Mouse (Mus musculus) intestine, embryonic 16.5 days (tissue): ENCODE results near the gene Meis2. TPM values are rescaled to one million over a fixed set of nuclear protein-coding genes. Genes with fewer than 3 reads are reported as not detected.
A peak's percentile ranks its signal among the peaks of the same experiment; 100 is the strongest.

ENCODE experiments used
- ATAC-seq: fragments of 200-750 bp; cut with Nextera tagmentation; 2 replicates; pipeline ENCODE4 v1.8.0; 2017; ENCODE audit warnings: moderate TSS enrichment, moderate library complexity
- H3K27ac ChIP-seq: fragments of 300-500 bp; sonication (generic); 2 replicates; pipeline ENCODE4 v1.5.1; 2014; ENCODE audit warnings: mild to moderate bottlenecking, low read length
- H3K27me3 ChIP-seq: fragments of 300-500 bp; sonication (generic); replicated peaks from 2 replicates; pipeline ENCODE4 v1.6.1; 2014; ENCODE audit warnings: low read length, control low read depth, mixed read lengths; ENCODE audit not compliant: control insufficient read depth, insufficient read depth
- H3K36me3 ChIP-seq: fragments of 300-500 bp; sonication (generic); 2 replicates; pipeline ENCODE4 v1.6.1; 2014; ENCODE audit warnings: low read length, control low read depth; ENCODE audit not compliant: control insufficient read depth, insufficient read depth
- H3K4me1 ChIP-seq: fragments of 300-500 bp; sonication (generic); 2 replicates; pipeline ENCODE4 v1.6.1; 2014; ENCODE audit warnings: low read length, control low read depth, mixed read lengths; ENCODE audit not compliant: control insufficient read depth, insufficient read depth
- H3K4me2 ChIP-seq: fragments of 300-500 bp; sonication (generic); 2 replicates; pipeline ENCODE4 v1.6.1; 2014; ENCODE audit warnings: low read depth, low read length, control low read depth
- H3K4me3 ChIP-seq: fragments of 300-500 bp; sonication (generic); 2 replicates; pipeline ENCODE4 v1.5.1; 2014; ENCODE audit warnings: mild to moderate bottlenecking, low read length
- H3K9ac ChIP-seq: fragments of 300-500 bp; sonication (generic); 2 replicates; pipeline ENCODE4 v1.6.1; 2014; ENCODE audit warnings: low read depth, low read length
- H3K9me3 ChIP-seq: fragments of 300-500 bp; sonication (generic); 2 replicates; pipeline ENCODE4 v1.6.1; 2016; ENCODE audit warnings: low read length, control low read depth; ENCODE audit not compliant: control insufficient read depth
- whole genome bisulfite sequencing: fragments of 180-500 bp; shearing (Covaris S2); extraction: QIAGEN DNeasy Blood & Tissue Kit; methylation state at CpG from one replicate; pipeline ENCODE4 v1.1.7; 2014; 5-methylcytosine and 5-hydroxymethylcytosine counted together
- polyA plus RNA-seq: library from polyadenylated mRNA; unstranded; fragments of >200 nt; fragmentation: Nextera tagmentation; extraction: Ambion mirVana; gene quantifications from 2 replicates; pipeline ENCODE4 v1.2.1, GENCODE M21; 2015

Meis2 gene
- polyA plus RNA-seq, 1 experiment from 2014 or later, result 26.8 TPM

DNA sequence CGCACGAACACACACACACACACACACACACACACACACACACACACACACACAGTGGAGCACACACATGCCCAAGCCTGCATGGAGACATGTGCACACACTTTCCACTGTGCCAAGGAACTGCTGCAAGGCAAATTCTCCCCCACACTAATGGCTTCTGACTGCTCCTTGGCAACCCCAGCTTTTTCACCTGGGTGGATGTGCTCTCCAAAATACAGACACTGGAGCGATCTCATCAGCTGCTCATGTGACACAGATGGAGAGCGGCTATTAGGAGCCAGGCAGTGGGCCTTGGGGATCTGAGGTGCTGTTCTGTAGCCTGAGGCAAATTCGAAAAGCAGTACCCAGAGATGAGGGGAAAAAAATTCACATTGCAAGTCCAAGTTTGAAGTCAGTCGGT is 63.3 kb downstream of the Meis2 start:
- no peaks in the 10 kb centered on the region for H3K9me3 ChIP-seq
- no peak overlapping the region for H3K9ac ChIP-seq
- 66% methylated on average over 6 of the region's 6 CpGs for WGBS
- no peaks in the 10 kb centered on the region for H3K27me3 ChIP-seq
- H3K4me2 ChIP-seq, result no peak overlapping the region
- no peaks in the 10 kb centered on the region for H3K36me3 ChIP-seq
- no peak overlapping the region for H3K27ac ChIP-seq
- no peak overlapping the region for H3K4me3 ChIP-seq
- H3K4me1 ChIP-seq, result peaks cover 8% of the 10 kb centered on the region; the same call in 1 of the 2 replicates
- no peak for ATAC-seq

DNA sequence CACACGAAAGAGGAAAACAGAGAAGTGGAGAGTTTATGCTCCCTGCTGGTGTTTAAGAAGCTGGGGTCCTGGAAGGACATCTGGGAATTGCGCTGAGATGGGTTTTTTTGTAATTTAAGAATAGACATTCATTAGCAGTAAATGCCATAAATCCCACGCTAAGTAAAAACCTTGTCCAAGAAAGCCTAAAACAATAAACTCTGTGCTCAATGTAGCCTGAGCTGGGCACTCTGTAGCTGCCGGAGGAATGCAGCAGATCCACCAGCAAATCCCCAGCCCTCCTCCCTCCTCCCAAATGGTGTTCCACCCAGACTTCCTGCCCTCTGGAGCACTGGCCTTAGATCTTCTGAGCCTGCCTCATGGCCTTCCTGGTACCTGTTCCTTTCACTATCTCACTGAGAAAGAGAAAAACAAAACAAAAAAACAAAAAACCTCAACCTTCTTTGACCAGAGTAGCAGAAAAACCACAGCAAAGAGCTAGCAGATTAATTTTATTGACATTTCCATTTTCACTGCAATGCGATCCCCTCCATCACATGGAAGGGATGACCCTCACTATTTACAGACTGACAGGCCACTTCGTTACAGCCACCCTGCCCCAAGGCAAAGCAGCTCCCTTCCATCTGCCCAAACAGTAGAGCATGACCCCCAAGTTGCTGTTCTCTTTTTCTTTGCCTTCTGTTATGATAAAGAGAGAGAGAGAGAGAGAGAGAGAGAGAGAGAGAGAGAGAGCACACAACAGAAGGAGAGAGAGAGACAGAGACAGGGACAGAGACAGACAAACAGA is 64.1 kb downstream of the Meis2 start:
- Histone ChIP-seq H3K9ac (no peak overlapping the region), H3K4me1 (peaks cover 8% of the 10 kb centered on the region; the same call in 1 of the 2 replicates), H3K27me3 (no peaks in the 10 kb centered on the region), H3K9me3 (no peaks in the 10 kb centered on the region), H3K36me3 (no peaks in the 10 kb centered on the region), H3K27ac (no peak overlapping the region), H3K4me3 (no peak overlapping the region), H3K4me2 (no peak overlapping the region)
- ATAC-seq, result no peak
- 34% methylated on average over 6 of the region's 6 CpGs for WGBS

- Histone ChIP-seq H3K9me3 (no peaks in the 10 kb centered on the region), H3K4me3 (no peak overlapping the region), H3K27ac (no peak overlapping the region), H3K9ac (no peak overlapping the region), H3K36me3 (no peaks in the 10 kb centered on the region), H3K4me2 (no peak overlapping the region), H3K27me3 (no peaks in the 10 kb centered on the region), H3K4me1 (peaks cover 8% of the 10 kb centered on the region; the same call in 1 of the 2 replicates)
- no peak for ATAC-seq
- 88% methylated on average over 5 of the region's 5 CpGs for WGBS
These were observed 65.1 kb downstream of the Meis2 start for GRCm38 (mm10) chr2:116000514-116000913.

GRCm38 (mm10) chr2:115998802-115999201 is 66.8 kb downstream of the Meis2 start:
- no peak overlapping the region for H3K4me2 ChIP-seq
- H3K27ac ChIP-seq, result no peak overlapping the region
- no peak overlapping the region for H3K4me3 ChIP-seq
- ATAC-seq, result no peak
- 80% methylated on average over 5 of the region's 5 CpGs for WGBS
- H3K9ac ChIP-seq, result no peak overlapping the region
- no peaks in the 10 kb centered on the region for H3K9me3 ChIP-seq
- peaks cover 8% of the 10 kb centered on the region; the same call in 1 of the 2 replicates for H3K4me1 ChIP-seq
- no peaks in the 10 kb centered on the region for H3K36me3 ChIP-seq
- no peaks in the 10 kb centered on the region for H3K27me3 ChIP-seq

DNA sequence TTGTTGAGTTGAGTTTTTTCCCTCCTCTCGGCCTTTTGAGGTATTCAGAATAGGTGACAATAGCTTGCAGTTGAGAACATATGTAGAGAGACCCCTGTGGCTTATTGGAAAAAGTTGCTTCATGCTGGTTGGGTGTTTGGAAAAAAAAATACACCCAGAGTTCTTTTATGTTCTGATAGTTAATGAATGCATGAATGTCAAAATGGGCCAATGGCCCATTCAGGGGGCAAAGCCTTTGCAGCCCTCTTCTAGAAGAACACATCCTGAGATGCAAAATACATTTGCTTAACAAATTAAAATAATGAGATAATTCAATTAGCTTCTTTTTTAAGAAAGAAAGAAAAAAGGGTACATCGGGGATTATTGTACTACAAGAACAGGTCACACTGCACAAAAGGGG is 69.2 kb downstream of the Meis2 start:
- Histone ChIP-seq H3K9me3 (no peaks in the 10 kb centered on the region), H3K4me1 (no peaks in the 10 kb centered on the region), H3K36me3 (no peaks in the 10 kb centered on the region), H3K9ac (no peak overlapping the region), H3K27me3 (no peaks in the 10 kb centered on the region), H3K4me3 (no peak overlapping the region), H3K4me2 (no peak overlapping the region), H3K27ac (no peak overlapping the region)
- ATAC-seq, result no peak
- 73% methylated on average over 2 of the region's 2 CpGs for WGBS

DNA sequence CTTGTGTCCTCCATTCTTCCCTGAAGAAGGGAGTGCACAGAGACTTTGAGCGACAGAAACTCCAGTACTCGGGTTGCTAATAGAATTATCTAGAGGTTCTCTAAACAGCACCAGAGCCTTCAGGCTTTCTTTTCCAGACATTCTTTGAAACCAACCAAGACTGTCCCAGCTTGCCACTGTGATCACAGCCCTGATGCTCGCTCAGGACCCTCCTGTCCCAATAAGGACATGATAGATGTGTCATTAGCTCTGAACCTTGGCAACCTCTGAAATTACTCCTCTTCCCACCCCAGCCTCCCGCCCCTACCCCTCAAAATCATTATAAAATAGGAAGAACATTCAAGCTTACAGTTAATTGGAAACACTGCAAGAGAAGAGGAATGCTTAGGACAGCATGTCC is 71.8 kb downstream of the Meis2 start:
- Histone ChIP-seq H3K9me3 (no peaks in the 10 kb centered on the region), H3K4me3 (no peak overlapping the region), H3K27me3 (no peaks in the 10 kb centered on the region), H3K4me2 (no peak overlapping the region), H3K9ac (no peak overlapping the region), H3K4me1 (no peaks in the 10 kb centered on the region), H3K36me3 (no peaks in the 10 kb centered on the region), H3K27ac (no peak overlapping the region)
- no peak for ATAC-seq
- 83% methylated on average over 4 of the region's 4 CpGs for WGBS

DNA sequence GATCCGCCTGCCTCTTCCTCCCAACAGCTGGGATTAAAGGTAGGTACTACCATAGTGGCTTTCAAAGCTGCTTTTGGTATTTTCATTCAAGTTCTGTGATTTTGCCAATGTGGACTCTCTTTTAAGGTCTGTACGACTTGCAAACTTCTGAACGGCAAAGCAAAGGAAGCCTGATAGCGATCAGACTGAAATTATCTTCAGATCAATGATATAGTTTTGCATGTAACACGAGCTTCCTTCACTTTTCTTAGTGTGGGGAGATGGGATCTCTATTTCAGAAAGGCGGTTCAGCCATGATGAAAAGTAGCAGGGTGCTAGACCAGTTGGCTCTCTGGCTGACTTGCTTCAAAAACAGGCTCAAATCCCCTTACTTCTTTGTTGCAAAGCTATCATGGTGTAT is 76.4 kb downstream of the Meis2 start:
- no peak overlapping the region for H3K9ac ChIP-seq
- H3K9me3 ChIP-seq, result no peaks in the 10 kb centered on the region
- no peak overlapping the region for H3K27ac ChIP-seq
- no peak overlapping the region for H3K4me3 ChIP-seq
- H3K4me2 ChIP-seq, result no peak overlapping the region
- no peak for ATAC-seq
- no peaks in the 10 kb centered on the region for H3K27me3 ChIP-seq
- no peaks in the 10 kb centered on the region for H3K36me3 ChIP-seq
- 93% methylated on average over 6 of the region's 6 CpGs for WGBS
- H3K4me1 ChIP-seq, result 0 out of 2 replicates have a peak, but pooled peaks cover 2% of the 10 kb centered on the region

DNA sequence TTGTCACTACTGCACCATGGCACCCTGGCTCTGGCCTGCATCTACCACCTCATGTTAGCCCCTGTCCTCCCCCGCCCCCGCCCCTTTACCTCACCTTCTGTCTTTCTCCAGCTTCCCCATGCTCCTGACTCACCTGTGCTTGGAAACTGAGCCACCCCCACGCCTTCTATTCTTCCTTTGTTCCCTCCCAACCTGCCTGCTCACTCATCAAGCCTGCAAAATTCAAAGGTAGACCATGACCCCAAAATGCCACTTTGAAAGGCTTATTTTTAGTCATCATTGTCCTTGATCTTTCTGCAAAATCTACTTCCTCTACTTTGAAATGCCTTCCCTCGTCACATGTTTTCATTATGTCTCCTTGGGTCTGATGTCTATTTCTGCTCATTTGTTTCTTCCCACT is 77.2 kb downstream of the Meis2 start:
- WGBS, result 90% methylated on average over 4 of the region's 4 CpGs
- H3K4me3 ChIP-seq, result no peak overlapping the region
- no peak overlapping the region for H3K4me2 ChIP-seq
- no peak overlapping the region for H3K9ac ChIP-seq
- H3K27ac ChIP-seq, result no peak overlapping the region
- no peaks in the 10 kb centered on the region for H3K9me3 ChIP-seq
- H3K36me3 ChIP-seq, result no peaks in the 10 kb centered on the region
- no peak for ATAC-seq
- H3K4me1 ChIP-seq, result 0 out of 2 replicates have a peak, but pooled peaks cover 2% of the 10 kb centered on the region
- H3K27me3 ChIP-seq, result no peaks in the 10 kb centered on the region

GRCm38 (mm10) chr2:115984952-115985351 is 80.7 kb downstream of the Meis2 start:
- peak; percentile 44 for ATAC-seq
- WGBS, result 52% methylated on average over 9 of the region's 9 CpGs
- no peak overlapping the region for H3K27ac ChIP-seq

More at GRCm38 (mm10) chr2:115984952-115985351, 80.7 kb downstream of the Meis2 start:
- no peaks in the 10 kb centered on the region for H3K9me3 ChIP-seq
- H3K4me3 ChIP-seq, result no peak overlapping the region
- peaks cover 2% of the 10 kb centered on the region; the same call in 1 of the 2 replicates for H3K4me1 ChIP-seq
- H3K27me3 ChIP-seq, result no peaks in the 10 kb centered on the region
- H3K4me2 ChIP-seq, result no peak overlapping the region
- no peak overlapping the region for H3K9ac ChIP-seq
- H3K36me3 ChIP-seq, result no peaks in the 10 kb centered on the region
